Mouse (Mus musculus) midbrain, embryonic 13.5 days (tissue): ENCODE results near the gene Slc4a1. TPM values are rescaled to one million over a fixed set of nuclear protein-coding genes. Genes with fewer than 3 reads are reported as not detected.
A peak's percentile ranks its signal among the peaks of the same experiment; 100 is the strongest.

ENCODE experiments used
- ATAC-seq: fragments of 200-750 bp; cut with Nextera tagmentation; 2 replicates; pipeline ENCODE4 v1.8.0; 2017; ENCODE audit warnings: mild to moderate bottlenecking, moderate TSS enrichment, moderate library complexity
- H3K27ac ChIP-seq: fragments of 300-500 bp; sonication (generic); 2 replicates; pipeline ENCODE4 v1.5.1; 2015; ENCODE audit warnings: inconsistent platforms, mild to moderate bottlenecking, moderate library complexity
- H3K27me3 ChIP-seq: fragments of 300-500 bp; sonication (generic); 2 replicates; pipeline ENCODE4 v1.6.1; 2015; ENCODE audit warnings: mild to moderate bottlenecking, inconsistent platforms
- H3K36me3 ChIP-seq: fragments of 300-500 bp; sonication (generic); 2 replicates; pipeline ENCODE4 v1.6.1; 2015; ENCODE audit warnings: mild to moderate bottlenecking, inconsistent platforms
- H3K4me1 ChIP-seq: fragments of 300-500 bp; sonication (generic); replicated peaks from 2 replicates; pipeline ENCODE4 v1.6.1; 2015; ENCODE audit warnings: inconsistent platforms
- H3K4me2 ChIP-seq: fragments of 300-500 bp; sonication (generic); replicated peaks from 2 replicates; pipeline ENCODE4 v1.6.1; 2015; ENCODE audit warnings: moderate library complexity, mild to moderate bottlenecking, inconsistent platforms
- H3K4me3 ChIP-seq: fragments of 300-500 bp; sonication (generic); replicated peaks from 2 replicates; pipeline ENCODE4 v1.5.1; 2015; ENCODE audit warnings: mild to moderate bottlenecking, inconsistent platforms
- H3K9ac ChIP-seq: fragments of 300-500 bp; sonication (generic); replicated peaks from 2 replicates; pipeline ENCODE4 v1.6.1; 2015; ENCODE audit warnings: mild to moderate bottlenecking, inconsistent platforms
- H3K9me3 ChIP-seq: fragments of 300-500 bp; sonication (generic); 2 replicates; pipeline ENCODE4 v1.6.1; 2016; ENCODE audit warnings: mild to moderate bottlenecking, inconsistent platforms
- WGBS: fragments of 180-500 bp; shearing (Covaris S2); methylation state at CpG from one replicate; pipeline ENCODE4 v1.1.7; 2015; 5-methylcytosine and 5-hydroxymethylcytosine counted together
- polyA plus RNA-seq: library from polyadenylated mRNA; unstranded; fragments of >200 nt; fragmentation: Nextera tagmentation; extraction: Ambion mirVana; gene quantifications from 2 replicates; pipeline ENCODE4 v1.2.1, GENCODE M21; 2015

Gene Slc4a1
- polyA plus RNA-seq, 1 experiment from 2014 or later: 4.8 TPM

GRCm38 (mm10) chr11:102406401-102406800, 40.4 kb upstream of the Slc4a1 start:
- H3K36me3 ChIP-seq: peaks cover 35% of the 10 kb centered on the region
- 18% methylated on average over 3 of the region's 3 CpGs for WGBS
- peaks cover 44% of the 10 kb centered on the region for H3K4me1 ChIP-seq
- no peaks in the 10 kb centered on the region for H3K9me3 ChIP-seq
- H3K27me3 ChIP-seq: no peaks in the 10 kb centered on the region
- no peak for ATAC-seq
- peak overlapping the region; percentile 89 for H3K4me2 ChIP-seq
- peak overlapping the region; percentile 81 for H3K4me3 ChIP-seq
- peak overlapping the region; percentile 90 for H3K9ac ChIP-seq
- H3K27ac ChIP-seq: peak overlapping the region; percentile 88

- no peak for ATAC-seq
- WGBS: 89% methylated on average over 11 of the region's 11 CpGs
- Histone ChIP-seq H3K27ac (no peak overlapping the region), H3K4me2 (peak overlapping the region; percentile 89), H3K9me3 (no peaks in the 10 kb centered on the region), H3K36me3 (peaks cover 42% of the 10 kb centered on the region), H3K4me3 (peak overlapping the region; percentile 81), H3K27me3 (peaks cover 3% of the 10 kb centered on the region; the same call in 1 of the 2 replicates), H3K9ac (peak overlapping the region; percentile 90), H3K4me1 (peaks cover 44% of the 10 kb centered on the region)
Observed at GRCm38 (mm10) chr11:102405544-102406285, 39.7 kb upstream of the Slc4a1 start.

GRCm38 (mm10) chr11:102404161-102405010, 38.4 kb upstream of the Slc4a1 start:
- no peak overlapping the region for H3K4me3 ChIP-seq
- ATAC-seq: no peak
- peak overlapping the region; percentile 16; the same call in 1 of the 2 replicates for H3K4me2 ChIP-seq
- no peak overlapping the region for H3K27ac ChIP-seq
- peaks cover 55% of the 10 kb centered on the region for H3K36me3 ChIP-seq
- H3K9ac ChIP-seq: peak overlapping the region; percentile 21
- H3K9me3 ChIP-seq: no peaks in the 10 kb centered on the region
- WGBS: 84% methylated on average over 18 of the region's 18 CpGs
- peaks cover 56% of the 10 kb centered on the region for H3K4me1 ChIP-seq
- peaks cover 15% of the 10 kb centered on the region for H3K27me3 ChIP-seq

- WGBS: 96% methylated on average over 11 of the region's 11 CpGs
- ATAC-seq: no peak
- Histone ChIP-seq H3K36me3 (peaks cover 61% of the 10 kb centered on the region), H3K4me3 (no peak overlapping the region), H3K27ac (no peak overlapping the region), H3K9ac (no peak overlapping the region), H3K4me2 (no peak overlapping the region), H3K4me1 (peaks cover 63% of the 10 kb centered on the region), H3K9me3 (no peaks in the 10 kb centered on the region), H3K27me3 (peaks cover 21% of the 10 kb centered on the region)
Observed at GRCm38 (mm10) chr11:102403657-102404056, 37.7 kb upstream of the Slc4a1 start.

GRCm38 (mm10) chr11:102401898-102402500, 36.0 kb upstream of the Slc4a1 start:
- H3K27ac ChIP-seq: peak overlapping the region; percentile 35; the same call in 1 of the 2 replicates
- peak; percentile 9; the same call in 1 of the 2 replicates for ATAC-seq
- no peak overlapping the region for H3K9ac ChIP-seq
- H3K4me1 ChIP-seq: peaks cover 71% of the 10 kb centered on the region
- H3K4me2 ChIP-seq: no peak overlapping the region
- H3K9me3 ChIP-seq: no peaks in the 10 kb centered on the region
- peaks cover 69% of the 10 kb centered on the region for H3K36me3 ChIP-seq
- WGBS: 50% methylated on average over 12 of the region's 12 CpGs
- H3K27me3 ChIP-seq: peaks cover 30% of the 10 kb centered on the region
- H3K4me3 ChIP-seq: no peak overlapping the region

- peaks cover 69% of the 10 kb centered on the region for H3K36me3 ChIP-seq
Observed at GRCm38 (mm10) chr11:102400513-102401084, 34.6 kb upstream of the Slc4a1 start.

GRCm38 (mm10) chr11:102399610-102400072, 33.6 kb upstream of the Slc4a1 start:
- Histone ChIP-seq H3K36me3 (peaks cover 67% of the 10 kb centered on the region), H3K9me3 (no peaks in the 10 kb centered on the region), H3K27me3 (peaks cover 30% of the 10 kb centered on the region), H3K4me1 (peaks cover 72% of the 10 kb centered on the region), H3K4me2 (0 out of 2 replicates have a peak overlapping the region, but pooled peaks have one; percentile 18), H3K9ac (peak overlapping the region; percentile 47; the same call in 1 of the 2 replicates), H3K27ac (no peak overlapping the region), H3K4me3 (peak overlapping the region; percentile 18; the same call in 1 of the 2 replicates)
- 3% methylated on average over 32 of the region's 34 CpGs for WGBS
- ATAC-seq: no peak

More at GRCm38 (mm10) chr11:102400513-102401084, 34.6 kb upstream of the Slc4a1 start:
- Histone ChIP-seq H3K9me3 (no peaks in the 10 kb centered on the region), H3K4me3 (no peak overlapping the region), H3K4me1 (peaks cover 71% of the 10 kb centered on the region), H3K4me2 (no peak overlapping the region), H3K9ac (no peak overlapping the region), H3K27ac (no peak overlapping the region), H3K27me3 (peaks cover 30% of the 10 kb centered on the region)
- ATAC-seq: no peak
- WGBS: 37% methylated on average over 12 of the region's 12 CpGs

- Histone ChIP-seq H3K4me3 (no peak overlapping the region), H3K4me2 (0 out of 2 replicates have a peak overlapping the region, but pooled peaks have one; percentile 18), H3K9ac (peak overlapping the region; percentile 47; the same call in 1 of the 2 replicates), H3K9me3 (no peaks in the 10 kb centered on the region), H3K27ac (no peak overlapping the region), H3K36me3 (peaks cover 61% of the 10 kb centered on the region), H3K4me1 (peaks cover 73% of the 10 kb centered on the region), H3K27me3 (peaks cover 30% of the 10 kb centered on the region)
- ATAC-seq: no peak
- WGBS: 23% methylated on average over 15 of the region's 15 CpGs
Observed at GRCm38 (mm10) chr11:102399107-102399506, 33.1 kb upstream of the Slc4a1 start.

GRCm38 (mm10) chr11:102398007-102398825, 32.2 kb upstream of the Slc4a1 start:
- Histone ChIP-seq H3K4me1 (peaks cover 78% of the 10 kb centered on the region), H3K36me3 (peaks cover 53% of the 10 kb centered on the region), H3K4me3 (no peak overlapping the region), H3K4me2 (no peak overlapping the region), H3K9me3 (no peaks in the 10 kb centered on the region), H3K27ac (no peak overlapping the region), H3K9ac (0 out of 2 replicates have a peak overlapping the region, but pooled peaks have one; percentile 16), H3K27me3 (peaks cover 30% of the 10 kb centered on the region)
- ATAC-seq: no peak
- 77% methylated on average over 20 of the region's 20 CpGs for WGBS

- peak overlapping the region; percentile 97 for H3K27ac ChIP-seq
- H3K27me3 ChIP-seq: peaks cover 30% of the 10 kb centered on the region
- H3K36me3 ChIP-seq: peaks cover 37% of the 10 kb centered on the region
- H3K9me3 ChIP-seq: no peaks in the 10 kb centered on the region
- 65% methylated on average over 7 of the region's 7 CpGs for WGBS
- peak overlapping the region; percentile 96 for H3K4me2 ChIP-seq
- peak overlapping the region; percentile 95 for H3K9ac ChIP-seq
- peaks cover 81% of the 10 kb centered on the region for H3K4me1 ChIP-seq
- no peak for ATAC-seq
- peak overlapping the region; percentile 89 for H3K4me3 ChIP-seq
Observed at GRCm38 (mm10) chr11:102396671-102397141, 30.7 kb upstream of the Slc4a1 start.
